Mouse (Mus musculus): Measurements from ENCODE around the gene Slc18a3.

The Slc18a3 gene

GRCm38 (mm10) chr14:32452552-32452951 is 12.1 kb downstream of the Slc18a3 start:
- DNase-seq: no peak

GRCm38 (mm10) chr14:32446989-32447388 is 17.7 kb downstream of the Slc18a3 start:
- DNase-seq: no peak

- no peak for DNase-seq
These were observed 21.2 kb downstream of the Slc18a3 start for GRCm38 (mm10) chr14:32443446-32443845.

- DNase-seq: no peak
These were observed 24.9 kb downstream of the Slc18a3 start for GRCm38 (mm10) chr14:32439744-32440143.

GRCm38 (mm10) chr14:32439316-32439715 is 25.3 kb downstream of the Slc18a3 start:
- no peak for DNase-seq

- no peak for DNase-seq
These were observed 27.3 kb downstream of the Slc18a3 start for GRCm38 (mm10) chr14:32437352-32437793.

GRCm38 (mm10) chr14:32429030-32429602 is 35.5 kb downstream of the Slc18a3 start:
- no peak for DNase-seq

GRCm38 (mm10) chr14:32423946-32424345 is 40.7 kb downstream of the Slc18a3 start:
- DNase-seq: no peak

GRCm38 (mm10) chr14:32418747-32419146 is 45.9 kb downstream of the Slc18a3 start:
- peak; percentile 26 for DNase-seq

Measured in kidney, postnatal 10 days (tissue).